Mouse (Mus musculus): ENCODE results near the gene Slc41a2.

Slc41a2 gene

DNA sequence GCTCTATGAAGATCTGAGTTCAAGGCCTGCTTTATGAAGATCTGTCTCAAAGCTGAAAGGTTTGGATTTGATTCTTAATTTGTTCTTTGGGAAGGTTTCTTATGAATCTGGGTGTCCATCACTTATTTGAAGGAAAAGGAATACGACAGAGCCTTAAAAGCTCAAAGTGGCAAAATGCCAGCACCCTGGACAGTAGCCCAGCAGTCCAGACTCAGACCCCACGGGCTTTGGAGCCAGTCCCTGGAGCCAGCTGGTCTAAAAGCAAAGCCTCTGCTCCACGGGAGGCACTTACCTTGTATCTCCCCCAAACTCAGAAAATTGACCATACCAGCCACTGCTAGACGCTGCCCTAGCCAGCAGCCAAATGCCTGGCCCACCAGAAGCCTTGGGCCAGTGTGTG is 103.3 kb downstream of the Slc41a2 start:
- no peak for DNase-seq (ENCODE audit: extremely low spot score, low read depth, low spot score)

DNA sequence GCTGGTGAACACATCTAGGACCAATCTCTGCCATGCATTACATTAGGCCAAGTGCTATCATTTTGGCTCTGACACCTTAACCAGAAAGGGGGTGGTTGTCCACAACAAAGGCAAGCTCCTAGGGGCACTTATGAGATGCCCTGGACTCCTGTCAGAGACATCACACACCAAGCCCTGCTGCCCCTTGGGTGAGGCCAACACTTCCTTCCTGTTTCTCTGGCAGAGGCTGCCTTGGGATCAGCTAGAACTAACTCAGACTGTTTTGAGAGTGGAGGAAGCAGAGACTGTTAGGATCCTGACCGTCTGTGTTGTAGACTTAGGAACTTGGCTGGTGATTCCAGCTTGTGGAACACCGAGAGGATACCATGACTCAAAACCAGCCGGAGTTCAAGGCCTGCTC is 103.7 kb downstream of the Slc41a2 start:
- DNase-seq (ENCODE audit: extremely low spot score, low read depth, low spot score): no peak

GRCm38 (mm10) chr10:83228626-83229025 is 109.1 kb downstream of the Slc41a2 start:
- no peak for DNase-seq (ENCODE audit: extremely low spot score, low read depth, low spot score)

GRCm38 (mm10) chr10:83224999-83225398 is 112.7 kb downstream of the Slc41a2 start:
- no peak for DNase-seq (ENCODE audit: extremely low spot score, low read depth, low spot score)

DNA sequence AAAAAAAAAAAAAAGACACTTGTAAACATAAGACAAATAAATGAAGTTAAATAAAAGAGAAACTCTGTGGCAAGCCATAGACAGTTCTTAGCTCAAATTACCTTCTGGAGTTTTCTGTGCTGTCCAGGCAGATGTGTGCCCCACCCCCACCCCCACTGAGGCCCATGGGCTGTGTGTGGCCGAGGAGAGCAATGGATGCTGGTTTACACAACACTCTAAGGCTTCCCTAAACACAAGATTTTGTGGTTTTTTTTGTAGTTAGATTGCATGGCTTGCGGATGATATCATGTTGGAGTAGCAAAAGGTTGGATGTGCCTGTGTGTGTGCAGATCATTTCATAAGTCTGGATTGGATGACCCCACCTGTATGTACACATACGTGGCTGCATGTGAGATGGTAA is 116.8 kb downstream of the Slc41a2 start:
- no peak for DNase-seq (ENCODE audit: extremely low spot score, low read depth, low spot score)

- no peak for DNase-seq (ENCODE audit: extremely low spot score, low read depth, low spot score)
Observed at GRCm38 (mm10) chr10:83220217-83220616, 117.5 kb downstream of the Slc41a2 start.

DNA sequence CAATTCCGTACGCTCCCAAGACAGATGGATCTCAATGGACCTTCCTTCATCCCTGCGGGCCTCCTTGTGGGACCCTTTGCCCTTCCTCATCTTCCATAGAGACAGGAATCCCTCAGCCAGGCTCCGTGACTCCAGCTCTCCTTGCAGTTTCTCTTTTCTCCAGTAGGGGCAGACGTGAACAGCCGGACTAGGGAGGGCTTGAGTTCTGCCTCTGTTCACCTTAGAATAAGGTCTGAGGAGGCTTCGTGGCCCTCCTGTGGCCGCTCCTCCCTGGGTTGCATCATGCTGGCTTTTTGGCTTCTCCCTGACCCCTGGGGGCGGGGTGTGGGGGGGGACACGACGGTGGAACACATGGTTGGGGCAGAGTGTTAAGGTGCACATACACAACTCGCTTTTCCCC is 118.0 kb downstream of the Slc41a2 start:
- peak; percentile 30 for DNase-seq (ENCODE audit: extremely low spot score, low read depth, low spot score)

DNA sequence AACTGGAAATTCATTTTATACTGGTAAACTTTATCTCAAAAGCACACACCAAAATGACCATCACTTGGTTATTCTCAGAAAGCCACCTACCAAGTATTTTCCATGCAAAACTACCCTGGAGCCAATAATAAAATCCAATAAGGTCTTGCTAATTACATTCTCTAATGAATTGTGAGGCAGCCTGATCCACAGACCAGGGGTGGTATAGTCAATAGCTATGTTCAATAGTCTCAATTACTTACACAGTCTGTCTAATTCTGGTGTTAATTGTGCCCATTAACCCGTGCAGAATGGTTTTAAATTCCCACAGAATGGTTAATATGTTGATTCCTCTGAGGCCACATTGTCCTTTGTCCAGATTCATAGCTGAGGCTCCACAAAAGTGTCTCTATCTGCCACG is 118.9 kb downstream of the Slc41a2 start:
- DNase-seq (ENCODE audit: extremely low spot score, low read depth, low spot score): no peak

DNA sequence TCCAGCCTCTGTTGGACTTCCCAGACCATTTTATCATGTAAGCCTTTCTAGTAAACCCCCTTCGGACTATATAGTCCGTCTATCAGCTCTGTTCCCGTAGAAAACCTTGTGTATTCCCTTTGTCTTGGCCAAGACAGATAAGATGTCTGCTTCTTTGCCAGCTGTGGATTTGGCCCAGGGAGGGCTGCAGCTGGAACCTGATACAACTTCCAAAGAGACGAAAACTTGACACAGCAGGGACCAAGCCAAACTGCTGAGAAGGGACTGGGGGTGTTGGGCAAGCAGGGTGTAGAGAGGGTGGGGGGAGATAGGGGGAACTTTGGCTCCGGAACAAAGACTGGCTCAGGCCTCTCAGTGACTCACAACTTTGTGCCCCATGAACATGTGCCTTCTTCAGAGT is 120.4 kb downstream of the Slc41a2 start:
- DNase-seq (ENCODE audit: extremely low spot score, low read depth, low spot score): no peak

DNA sequence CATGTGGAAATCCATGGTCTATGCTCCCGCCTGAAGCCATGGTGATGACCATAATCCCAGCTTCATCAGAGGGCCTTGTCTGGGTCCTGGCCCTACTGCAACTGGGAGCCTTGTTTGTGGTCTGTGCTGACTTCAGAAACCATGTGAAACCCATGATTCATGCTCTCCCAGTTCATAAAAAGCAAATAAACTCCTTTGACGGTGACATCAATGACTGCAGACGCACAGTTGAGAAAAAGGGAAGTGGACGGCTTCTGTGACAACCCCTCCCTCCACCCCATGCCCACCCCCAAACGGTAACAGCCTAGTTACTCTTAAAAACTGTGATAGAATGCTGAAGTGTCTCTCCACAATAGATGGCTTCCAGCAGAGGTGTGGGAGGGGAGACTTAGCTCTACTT is 122.1 kb downstream of the Slc41a2 start:
- no peak for DNase-seq (ENCODE audit: extremely low spot score, low read depth, low spot score)

- DNase-seq (ENCODE audit: extremely low spot score, low read depth, low spot score): no peak
Observed at GRCm38 (mm10) chr10:83212618-83213017, 125.1 kb downstream of the Slc41a2 start.

- no peak for DNase-seq (ENCODE audit: extremely low spot score, low read depth, low spot score)
Observed at GRCm38 (mm10) chr10:83210968-83211583, 126.6 kb downstream of the Slc41a2 start.

- no peak for DNase-seq (ENCODE audit: extremely low spot score, low read depth, low spot score)
Observed at GRCm38 (mm10) chr10:83210122-83210521, 127.6 kb downstream of the Slc41a2 start.

- no peak for DNase-seq (ENCODE audit: extremely low spot score, low read depth, low spot score)
Observed at GRCm38 (mm10) chr10:83209388-83209787, 128.3 kb downstream of the Slc41a2 start.

DNA sequence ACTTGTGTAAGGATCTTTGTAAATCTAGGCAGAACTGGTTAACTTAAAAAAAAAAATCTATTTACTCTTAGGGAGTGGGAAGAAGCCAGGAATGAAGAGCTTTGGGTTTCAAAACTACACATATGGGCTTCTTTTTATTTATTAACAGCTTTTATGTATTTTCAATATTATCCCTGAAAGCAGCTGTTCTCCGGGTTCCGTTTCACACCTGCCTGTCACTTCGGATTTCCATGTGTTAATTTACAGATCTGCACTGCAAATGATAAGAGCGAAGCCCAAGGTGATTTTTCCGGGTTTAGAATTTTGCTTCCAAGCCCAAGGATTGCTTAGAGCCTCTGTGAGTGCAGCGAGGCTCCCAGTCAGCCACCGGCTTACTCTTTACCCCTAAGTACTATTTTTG is 129.2 kb downstream of the Slc41a2 start:
- no peak for DNase-seq (ENCODE audit: extremely low spot score, low read depth, low spot score)

DNA sequence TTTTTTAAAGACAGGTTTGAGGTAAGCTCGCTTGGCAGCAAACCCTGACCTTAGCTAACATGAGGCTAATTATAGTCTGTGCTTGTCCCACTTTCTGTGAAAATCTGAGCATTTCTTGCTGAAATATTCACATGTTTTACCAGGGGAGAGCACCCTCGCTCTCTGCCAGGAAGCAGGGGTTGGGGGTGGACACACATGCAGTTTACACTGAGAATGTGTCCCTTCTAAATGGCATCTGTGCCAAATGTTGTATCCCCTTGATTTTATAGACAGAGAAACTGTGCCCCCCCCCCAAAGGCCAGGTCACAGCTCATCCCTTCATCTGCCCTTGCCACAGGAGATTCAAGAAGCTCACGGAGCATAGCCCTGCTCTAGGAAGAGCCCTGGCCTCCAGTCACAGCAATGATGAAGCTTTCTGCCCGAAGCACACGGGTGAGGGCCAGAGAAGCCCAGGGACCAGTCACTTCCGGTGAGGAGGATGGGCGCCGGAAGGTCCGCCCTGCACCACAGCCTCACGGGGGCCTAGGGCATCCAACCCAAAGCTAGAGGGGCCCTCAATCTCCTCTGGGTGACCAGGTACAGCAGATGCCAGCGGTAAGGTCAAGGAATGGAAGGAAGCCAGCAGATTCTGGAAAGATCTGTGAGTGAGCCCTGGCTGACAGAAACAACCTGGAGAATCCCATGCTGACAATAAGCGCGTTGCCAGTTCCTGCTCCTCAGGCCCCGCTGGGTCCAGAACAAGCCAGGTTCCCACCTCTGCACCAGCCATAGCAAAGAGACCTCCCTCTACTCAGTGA is 134.6 kb downstream of the Slc41a2 start:
- DNase-seq (ENCODE audit: extremely low spot score, low read depth, low spot score): no peak

DNA sequence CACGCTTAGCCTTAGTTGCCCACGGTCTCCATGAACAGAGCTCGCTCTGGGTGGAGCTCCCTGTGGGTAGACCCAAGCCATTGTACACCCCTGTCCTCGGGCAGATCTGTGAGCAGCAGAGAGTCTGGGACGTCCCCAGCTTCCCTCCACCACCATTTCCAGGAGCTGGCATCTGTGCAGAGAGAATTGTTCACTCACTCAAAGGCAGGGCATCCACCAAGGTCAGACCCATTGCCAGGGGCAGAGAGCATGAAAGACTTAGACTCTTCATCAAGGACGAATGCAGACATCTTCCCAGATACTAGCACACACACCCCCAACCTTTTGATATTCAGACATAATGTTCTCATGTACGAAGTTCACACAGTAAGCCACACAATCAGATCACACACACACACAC is 136.2 kb downstream of the Slc41a2 start:
- DNase-seq (ENCODE audit: extremely low spot score, low read depth, low spot score): no peak

DNA sequence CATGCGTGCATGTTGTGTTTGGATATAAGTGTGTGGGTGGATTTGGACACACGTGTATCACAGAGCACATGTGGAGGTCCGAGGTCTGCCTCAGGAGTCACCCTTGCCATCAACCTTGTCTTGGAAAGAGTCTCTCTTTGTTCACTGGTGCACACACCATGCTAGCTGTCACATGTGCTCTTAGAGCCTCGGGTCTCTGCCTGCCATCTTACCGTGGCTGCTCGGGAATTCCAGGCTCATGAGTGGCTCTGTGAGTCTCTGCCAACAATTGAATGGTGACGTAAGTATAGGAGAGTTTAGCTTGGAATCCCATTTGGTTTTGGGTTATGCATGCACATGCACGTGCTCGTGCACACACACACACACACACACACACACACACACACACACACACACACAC is 138.4 kb downstream of the Slc41a2 start:
- no peak for DNase-seq (ENCODE audit: extremely low spot score, low read depth, low spot score)

- no peak for DNase-seq (ENCODE audit: extremely low spot score, low read depth, low spot score)
Observed at GRCm38 (mm10) chr10:83198692-83199091, 139.0 kb downstream of the Slc41a2 start.

DNA sequence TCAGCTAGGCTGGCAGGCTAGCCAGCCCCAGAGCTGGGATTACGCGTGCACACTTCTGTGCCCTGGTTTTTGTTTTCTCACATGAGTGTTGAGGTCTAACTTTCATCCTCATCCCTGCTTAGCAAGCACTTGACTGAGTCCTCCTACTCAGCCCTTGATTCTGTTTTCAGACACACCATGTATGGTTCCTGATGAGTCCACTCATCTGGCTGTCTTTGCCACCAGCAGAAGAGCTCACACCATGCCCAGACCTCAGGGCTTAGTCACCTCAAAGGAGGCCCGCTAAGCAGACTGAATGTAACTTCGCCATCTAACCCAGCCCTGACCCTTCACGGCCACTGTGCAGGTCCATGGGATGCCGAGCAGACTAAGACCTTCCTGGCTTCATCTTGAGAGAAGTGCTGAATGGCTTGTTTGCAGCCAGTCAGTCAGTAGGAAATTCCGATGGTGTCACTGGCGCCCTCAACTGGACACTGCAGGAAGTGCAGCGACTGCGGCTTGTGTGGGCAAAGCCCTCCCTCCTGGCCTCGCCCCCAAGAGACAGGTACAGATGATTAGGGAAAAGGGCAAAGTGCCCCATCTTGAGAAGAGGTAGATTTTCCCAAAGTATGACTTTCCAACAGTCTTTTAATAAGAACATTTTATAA is 139.9 kb downstream of the Slc41a2 start:
- no peak for DNase-seq (ENCODE audit: extremely low spot score, low read depth, low spot score)

DNA sequence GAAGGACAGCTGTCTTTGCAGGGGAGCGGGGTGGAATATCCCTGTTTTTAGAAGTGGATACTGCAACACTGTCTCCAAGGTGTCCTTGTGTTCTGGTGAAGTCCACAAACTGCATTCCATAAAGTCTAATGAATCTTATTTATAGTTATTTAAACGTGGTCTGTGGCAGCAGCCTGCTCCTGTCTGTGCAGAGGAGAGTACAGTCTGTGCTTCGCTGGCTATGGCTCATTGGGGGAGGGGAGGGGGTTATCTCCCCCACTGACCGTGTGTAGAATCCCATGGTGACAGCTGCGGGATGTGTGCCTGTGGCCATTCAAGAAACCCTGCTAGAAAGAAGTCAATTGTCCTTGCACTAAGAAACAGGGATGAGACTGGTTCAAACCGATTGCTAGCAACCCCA is 145.7 kb downstream of the Slc41a2 start:
- no peak for DNase-seq (ENCODE audit: extremely low spot score, low read depth, low spot score)

DNA sequence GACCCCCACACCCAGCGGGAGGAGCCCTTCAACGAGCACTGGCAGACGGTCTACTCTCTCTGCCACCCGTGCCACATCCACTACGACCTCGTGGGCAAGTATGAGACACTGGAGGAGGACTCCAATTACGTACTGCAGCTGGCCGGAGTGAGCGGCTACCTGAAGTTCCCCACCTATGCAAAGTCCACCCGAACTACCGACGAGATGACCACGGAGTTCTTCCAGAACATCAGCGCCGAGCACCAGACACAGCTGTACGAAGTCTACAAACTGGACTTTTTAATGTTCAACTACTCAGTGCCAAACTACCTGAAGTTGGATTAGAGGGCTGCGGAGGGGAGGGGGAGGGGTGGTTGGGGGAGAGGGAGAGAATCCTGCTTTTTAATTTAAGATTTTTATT is 146.2 kb downstream of the Slc41a2 start:
- no peak for DNase-seq (ENCODE audit: extremely low spot score, low read depth, low spot score)
